Mouse (Mus musculus) v-Abl transformed pro-B cells (cell line): ENCODE measurements around the gene Twsg1.

Source experiments
- in situ Hi-C, 2 experiments: fragments of 400-800 bp; cut with MboI; formaldehyde crosslinking; loops; one replicate each; pipeline ENCODE4 v1.15.1; 2025; ENCODE audit not compliant: unreplicated experiment in 2 of 2

The Twsg1 gene

GRCm38 (mm10) chr17:65939461-65940192 is 11.4 kb downstream of the Twsg1 start:
- in situ Hi-C loops, result loop anchor here (5.0 to 10.0 kb wide), 2 partner anchors 55 to 57 kb away; partner anchors contain the start of gene Ralbp1 (in 1 of the 2)

GRCm38 (mm10) chr17:65937671-65938070 is 13.4 kb downstream of the Twsg1 start:
- in situ Hi-C loops, result loop anchor here (5.0 to 10.0 kb wide), 2 partner anchors 53 to 55 kb away; partner anchors contain the start of gene Ralbp1 (in 1 of the 2)

- in situ Hi-C loops, result loop anchor here in 1 of 2 experiments (10.0 kb wide), 1 partner anchor 49 kb away; the partner anchor contains the start of gene Ralbp1
Measured at GRCm38 (mm10) chr17:65933741-65934140, 17.3 kb downstream of the Twsg1 start.

- in situ Hi-C loops, result loop anchor here in 1 of 2 experiments (10.0 kb wide), 1 partner anchor 47 kb away; the partner anchor contains the start of gene Ralbp1
Measured at GRCm38 (mm10) chr17:65931525-65931924, 19.5 kb downstream of the Twsg1 start.

- in situ Hi-C loops, result loop anchor here in 1 of 2 experiments (10.0 kb wide), 1 partner anchor 46 kb away; the partner anchor contains the start of gene Ralbp1
Measured at GRCm38 (mm10) chr17:65930960-65931359, 20.1 kb downstream of the Twsg1 start.

- in situ Hi-C loops, result loop anchor here in 1 of 2 experiments (10.0 kb wide), 1 partner anchor 45 kb away; the partner anchor contains the start of gene Ralbp1
Measured at GRCm38 (mm10) chr17:65930158-65930826, 20.7 kb downstream of the Twsg1 start.

- in situ Hi-C loops, result no loop called here
Measured at GRCm38 (mm10) chr17:65929319-65929978, 21.6 kb downstream of the Twsg1 start.

GRCm38 (mm10) chr17:65927077-65927476 is 23.9 kb downstream of the Twsg1 start:
- in situ Hi-C loops, result no loop called here

GRCm38 (mm10) chr17:65924218-65924617 is 26.8 kb downstream of the Twsg1 start:
- in situ Hi-C loops, result no loop called here

- in situ Hi-C loops, result no loop called here
Measured at GRCm38 (mm10) chr17:65921975-65922374, 29.1 kb downstream of the Twsg1 start.

GRCm38 (mm10) chr17:65919235-65919634 is 31.8 kb downstream of the Twsg1 start:
- in situ Hi-C loops, result no loop called here

GRCm38 (mm10) chr17:65916135-65916668 is 34.8 kb downstream of the Twsg1 start:
- in situ Hi-C loops, result no loop called here

- in situ Hi-C loops, result no loop called here
Measured at GRCm38 (mm10) chr17:65914083-65914482, 36.9 kb downstream of the Twsg1 start.

GRCm38 (mm10) chr17:65912202-65912601 is 38.8 kb downstream of the Twsg1 start:
- in situ Hi-C loops, result no loop called here

GRCm38 (mm10) chr17:65911285-65912069 is 39.5 kb downstream of the Twsg1 start:
- in situ Hi-C loops, result no loop called here

GRCm38 (mm10) chr17:65908270-65908669 is 42.8 kb downstream of the Twsg1 start:
- in situ Hi-C loops, result no loop called here

GRCm38 (mm10) chr17:65906895-65907401 is 44.1 kb downstream of the Twsg1 start:
- in situ Hi-C loops, result no loop called here

- in situ Hi-C loops, result no loop called here
Measured at GRCm38 (mm10) chr17:65906313-65906894, 44.6 kb downstream of the Twsg1 start.

GRCm38 (mm10) chr17:65905241-65905640 is 45.8 kb downstream of the Twsg1 start:
- in situ Hi-C loops, result no loop called here
